Mouse (Mus musculus): ENCODE results near the gene Fabp3. TPM values are rescaled to one million over a fixed set of nuclear protein-coding genes. Genes with fewer than 3 reads are reported as not detected.

The Fabp3 gene
- total RNA-seq, 2 experiments from 2014 or later, result 646 to 1,026 TPM

DNA sequence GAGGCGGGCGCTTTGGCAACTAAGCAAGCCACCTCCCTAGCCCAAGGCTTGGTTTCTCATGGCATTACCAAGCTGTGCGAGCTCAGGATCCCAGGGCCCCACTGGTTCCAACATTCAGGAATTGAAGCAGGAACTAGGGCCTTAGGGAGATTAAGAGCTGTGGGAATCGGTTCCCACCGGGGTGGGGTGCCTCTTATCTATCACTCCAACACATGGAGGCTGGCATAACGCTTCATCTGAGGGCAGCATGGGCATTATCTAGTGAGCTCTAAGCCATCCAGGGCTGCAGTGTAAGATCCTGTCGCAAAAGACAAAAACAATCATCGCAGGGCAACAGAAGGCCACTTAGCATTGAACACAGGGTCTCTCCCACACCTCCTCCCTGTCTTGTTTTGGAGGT is 13.9 kb upstream of the Fabp3 start:
- no peak for DNase-seq

DNA sequence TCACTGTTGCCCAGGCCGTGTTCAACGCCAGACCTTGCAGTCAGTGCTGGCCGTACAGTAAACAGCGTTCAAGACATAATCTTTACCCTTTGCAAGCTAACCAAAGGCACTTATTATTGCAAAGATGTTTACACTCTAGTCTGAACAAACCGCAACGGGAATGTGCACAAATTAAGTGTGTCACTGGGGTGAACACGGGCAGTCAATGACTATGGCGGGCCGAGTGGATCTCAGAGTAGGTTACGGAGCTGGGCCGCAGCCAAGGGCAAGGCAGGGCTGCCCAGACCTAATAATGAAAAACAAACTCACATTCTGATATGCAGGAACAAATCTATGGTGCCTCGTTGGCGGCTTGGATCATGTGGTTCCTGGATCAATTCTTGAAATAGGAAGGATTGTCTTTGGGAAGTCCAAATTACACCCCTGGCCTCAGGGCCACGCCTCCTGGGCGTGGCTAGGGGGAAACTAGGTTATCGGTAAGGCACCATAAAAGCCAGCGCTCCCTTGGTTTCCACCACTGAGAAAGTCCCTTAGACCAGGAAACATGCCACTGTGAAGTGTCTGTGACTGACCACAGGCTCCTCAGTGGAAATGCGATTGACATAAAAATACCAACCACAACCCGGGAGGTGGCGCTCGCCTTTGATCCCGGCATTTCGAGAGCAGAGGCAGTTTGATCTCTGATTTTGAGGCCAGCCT is 13.2 kb upstream of the Fabp3 start:
- DNase-seq, result no peak

DNA sequence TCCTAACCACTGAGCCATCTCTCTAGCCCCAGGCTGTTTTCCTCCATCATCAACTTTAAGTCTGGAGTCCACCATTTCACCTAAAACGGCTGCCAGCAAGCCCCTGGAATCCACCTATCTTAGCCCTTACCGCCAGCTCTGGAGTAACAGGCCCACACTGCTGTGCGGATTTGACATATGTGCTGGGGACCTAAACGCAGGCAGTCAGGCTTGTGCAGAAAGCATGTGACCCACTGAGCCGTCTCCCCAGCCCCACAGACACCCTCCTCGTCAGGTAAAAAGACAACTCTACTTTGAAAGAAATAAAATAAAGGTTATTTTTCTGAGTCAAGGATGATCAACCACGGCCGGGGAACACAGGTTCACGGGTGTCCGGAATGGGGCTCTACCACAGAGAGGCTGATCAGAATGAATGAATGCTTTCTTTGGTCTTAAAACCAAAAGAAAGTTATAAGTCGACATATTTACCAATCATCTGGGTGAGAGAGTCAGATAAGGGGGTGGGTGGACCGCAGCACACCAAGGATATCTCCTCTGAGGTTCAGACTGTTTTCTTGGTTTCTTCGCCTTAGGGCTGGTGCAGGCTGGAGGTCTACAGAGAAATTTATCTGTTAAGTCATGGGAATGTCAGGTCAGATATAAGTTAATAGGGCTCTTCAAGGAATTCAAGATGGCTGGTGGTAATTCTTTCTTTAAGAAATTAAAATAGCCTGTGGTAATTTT is 12.0 kb upstream of the Fabp3 start:
- no peak for DNase-seq

DNA sequence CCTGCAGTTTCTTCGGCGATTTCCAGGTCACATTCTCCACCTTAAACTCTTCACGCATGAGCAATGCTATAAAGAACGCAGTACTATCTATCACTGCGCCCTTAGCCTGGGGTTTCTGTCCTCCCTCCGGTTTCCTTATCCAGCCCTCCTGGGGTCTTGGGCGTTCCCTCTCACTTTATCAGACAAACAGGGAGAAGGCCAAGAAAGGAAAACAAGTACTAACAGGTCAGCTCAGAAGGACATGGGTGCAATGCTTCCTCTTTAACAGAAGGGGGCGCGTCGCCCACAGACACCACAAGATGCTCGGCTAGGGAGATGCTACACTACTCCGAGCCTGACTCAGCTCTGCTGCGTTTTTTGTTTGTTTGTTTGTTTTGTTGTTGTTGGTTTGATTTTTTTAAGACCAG is 11.3 kb upstream of the Fabp3 start:
- no peak for DNase-seq

DNA sequence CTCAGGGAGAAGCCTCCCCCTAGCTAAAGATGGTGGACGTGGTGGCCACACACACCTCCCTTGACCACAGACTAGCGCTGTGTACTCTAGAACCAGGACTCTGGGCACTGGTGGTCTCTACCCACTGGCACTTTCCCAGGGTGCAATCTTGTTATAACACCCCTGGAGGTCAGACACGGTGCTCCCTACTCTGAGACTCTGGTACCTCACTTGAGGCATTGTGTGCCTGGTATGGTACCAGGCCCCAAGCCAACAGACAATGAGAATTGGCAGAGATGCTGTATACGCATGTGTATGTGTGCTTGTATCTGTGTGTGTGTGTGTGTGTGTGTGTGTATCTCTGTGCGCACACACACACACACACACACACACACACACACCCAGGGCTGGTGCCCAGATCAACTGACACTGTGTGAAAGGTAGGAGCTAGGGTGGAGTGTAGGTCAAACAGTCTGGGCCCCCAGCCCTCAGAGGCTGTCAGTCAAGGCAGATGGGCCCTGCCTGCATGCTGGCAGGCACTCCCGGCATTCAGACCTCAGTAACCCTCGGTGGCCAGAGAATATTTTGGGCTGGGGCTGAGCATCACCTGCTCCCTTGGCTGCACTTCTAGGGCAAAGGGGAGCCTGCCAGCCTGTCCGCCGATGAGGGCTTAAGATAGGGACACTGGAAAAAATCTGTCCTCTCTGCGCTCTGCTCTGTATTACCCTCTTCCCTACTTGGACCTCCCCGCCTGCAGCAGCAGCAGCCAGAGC is 9.3 kb upstream of the Fabp3 start:
- peak; percentile 88 for DNase-seq

DNA sequence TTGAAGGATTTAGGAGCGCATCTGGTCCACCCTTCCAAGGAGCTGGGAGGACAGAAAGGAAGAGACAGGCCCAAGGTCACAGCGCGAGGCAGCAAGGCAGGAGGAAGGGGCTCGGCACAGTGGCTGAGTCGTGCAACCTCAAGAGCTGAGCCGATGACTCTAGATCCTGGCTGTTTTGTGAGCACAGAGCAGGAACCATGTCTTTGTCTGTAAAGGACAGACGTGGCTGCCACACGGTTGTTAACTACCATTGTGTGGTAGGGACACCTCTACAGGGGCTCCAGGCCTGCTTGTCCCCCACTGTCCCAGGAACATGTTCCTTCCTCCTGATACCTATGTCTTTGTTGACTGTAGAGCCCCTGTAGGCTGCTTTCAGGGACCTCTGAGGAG is 8.8 kb upstream of the Fabp3 start:
- no peak for DNase-seq

DNA sequence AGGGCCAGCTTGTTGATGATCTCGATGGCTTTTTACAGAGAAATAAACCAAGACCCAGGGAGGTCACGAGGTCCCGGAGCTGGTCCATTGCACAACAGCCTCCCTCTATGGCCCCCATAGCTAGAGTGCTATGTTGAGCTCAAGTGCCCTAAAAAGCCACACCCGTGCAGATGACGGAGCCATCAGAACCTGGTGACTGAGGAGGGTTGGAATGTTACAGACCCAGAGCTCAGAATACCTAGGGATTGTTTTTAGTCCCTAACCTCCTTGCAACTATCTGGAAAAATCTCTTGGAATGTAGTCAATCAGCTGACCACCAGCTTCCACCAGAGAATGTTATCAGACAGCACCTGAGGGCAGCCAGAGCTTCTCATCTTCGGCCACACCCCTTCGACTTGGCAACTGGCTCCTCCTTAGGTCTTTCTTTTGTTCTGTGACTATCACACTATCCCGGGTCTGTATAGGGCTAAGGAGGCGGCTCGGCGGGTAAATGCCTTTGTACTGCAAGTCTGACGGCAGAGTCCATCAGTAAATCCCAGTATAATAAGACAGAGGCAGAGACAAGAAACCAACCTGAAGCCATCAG is 6.0 kb upstream of the Fabp3 start:
- no peak for DNase-seq

DNA sequence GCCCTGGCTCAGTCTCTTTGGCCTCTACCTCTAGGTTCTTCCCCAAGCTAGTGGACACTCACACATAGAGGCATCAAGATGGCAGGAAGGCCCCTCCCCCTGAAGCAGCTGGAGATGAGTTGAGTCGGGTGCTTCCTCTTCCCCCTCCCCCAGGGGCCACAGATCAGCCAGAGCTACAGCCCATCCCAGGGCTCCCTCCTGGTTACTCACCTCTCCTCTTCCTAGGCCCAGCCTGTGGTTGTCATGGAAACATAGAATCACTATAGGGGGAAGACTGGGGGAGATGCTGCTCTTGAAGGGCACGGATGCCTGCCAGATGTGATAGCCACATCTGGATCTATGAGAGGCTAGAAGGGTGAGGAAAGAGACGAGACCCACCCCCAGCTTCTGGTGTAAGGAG is 3.6 kb upstream of the Fabp3 start:
- DNase-seq, result no peak

DNA sequence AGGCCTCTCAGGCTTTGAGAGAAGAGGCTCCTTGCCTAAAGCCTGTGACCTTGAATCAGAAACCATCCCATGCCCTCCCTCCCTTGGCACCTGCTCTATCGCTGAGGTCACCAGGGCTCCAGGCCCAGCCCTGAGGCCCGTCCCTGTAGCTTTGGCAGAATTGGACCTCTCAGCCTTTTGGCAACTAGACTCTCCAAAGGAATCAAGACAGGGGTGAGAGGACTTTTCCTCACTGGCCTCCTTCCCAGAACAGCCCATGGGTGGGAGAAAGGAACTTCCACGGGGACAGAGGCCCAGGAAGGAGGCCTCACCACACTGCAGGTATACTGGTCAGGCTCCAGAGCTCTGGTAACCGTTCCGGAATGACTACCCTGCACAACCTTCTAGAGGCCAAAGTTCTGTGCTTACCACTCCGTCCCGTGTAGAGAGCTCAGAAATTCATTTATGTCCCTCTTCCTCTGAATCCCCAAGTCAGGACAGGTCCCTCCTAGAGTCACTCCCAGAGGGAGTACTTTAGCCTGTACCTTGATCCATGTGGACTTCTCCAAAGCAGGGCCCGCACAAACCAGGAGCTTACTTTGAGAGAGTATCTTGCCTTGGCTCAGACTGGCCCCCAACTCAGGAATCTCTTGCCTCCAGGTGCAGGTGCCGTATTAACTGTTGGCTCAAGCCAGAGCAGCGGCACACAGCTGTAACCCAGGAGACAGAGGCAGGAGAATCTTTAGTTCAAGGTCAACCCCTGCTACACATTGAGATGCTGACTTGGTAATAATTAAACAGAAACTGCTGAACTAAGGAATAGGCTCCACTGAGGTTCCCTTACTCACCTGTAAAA is 1.4 kb upstream of the Fabp3 start:
- DNase-seq, result peak; percentile 80

DNA sequence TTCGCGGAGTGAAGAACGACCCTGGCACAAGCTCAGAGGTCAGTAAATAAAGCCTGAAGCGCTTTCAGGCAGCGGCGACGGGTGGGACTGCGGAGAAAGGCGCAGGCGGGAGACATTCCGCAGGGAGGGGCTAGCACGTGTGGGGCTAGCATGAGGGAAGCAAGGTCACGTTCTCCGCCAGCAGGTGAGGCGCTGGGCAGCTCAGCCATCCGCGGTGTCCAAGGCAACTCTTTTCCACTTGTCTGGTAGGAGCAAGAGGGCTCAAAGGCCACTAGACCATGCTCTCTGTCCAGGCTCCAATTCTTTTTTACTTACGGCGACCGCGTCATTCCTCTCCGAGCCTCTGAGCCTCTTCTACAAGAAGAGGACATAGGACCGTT is 554 bp upstream of the Fabp3 start:
- DNase-seq, result peak; percentile 50

DNA sequence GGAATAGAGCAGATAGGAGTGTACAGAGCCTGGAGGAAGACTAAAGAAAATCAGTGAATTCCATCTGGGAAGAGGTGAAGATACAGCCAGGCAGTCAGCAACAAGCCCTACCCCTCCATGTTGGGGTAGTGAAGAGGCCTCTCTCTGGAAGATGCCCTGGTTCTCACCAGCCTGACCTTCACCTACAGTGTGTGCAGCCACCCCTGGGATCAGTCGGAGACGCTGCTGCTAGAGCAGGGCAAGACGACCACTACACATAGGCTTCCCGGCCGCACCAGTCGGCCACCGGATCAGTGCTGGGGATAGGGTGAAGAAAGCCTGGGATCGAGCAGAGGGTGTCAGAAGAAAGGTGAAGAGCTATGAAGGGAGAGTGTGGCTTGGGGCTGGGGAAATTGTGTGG is 859 bp downstream of the Fabp3 start:
- no peak for DNase-seq

DNA sequence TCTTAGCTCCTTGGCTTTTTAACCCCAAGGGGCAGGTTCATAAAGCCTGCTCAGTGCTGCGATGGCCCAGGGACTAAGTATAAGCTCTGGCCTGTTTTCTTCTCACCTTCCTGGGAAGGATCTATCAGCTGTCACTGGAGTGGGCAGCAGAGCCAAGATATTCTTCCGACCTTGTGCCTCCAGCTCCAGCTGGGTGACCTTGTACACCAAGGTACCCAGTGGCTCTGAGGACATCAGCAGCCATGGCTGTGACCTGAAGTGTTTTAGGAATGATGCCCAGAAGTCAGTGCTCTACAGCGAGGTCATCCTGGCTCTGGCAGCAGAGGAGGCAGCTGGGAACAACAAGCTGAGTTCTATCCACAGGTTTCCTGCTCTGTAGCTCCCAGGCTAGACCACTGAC is 4.1 kb downstream of the Fabp3 start:
- peak; percentile 47 for DNase-seq

DNA sequence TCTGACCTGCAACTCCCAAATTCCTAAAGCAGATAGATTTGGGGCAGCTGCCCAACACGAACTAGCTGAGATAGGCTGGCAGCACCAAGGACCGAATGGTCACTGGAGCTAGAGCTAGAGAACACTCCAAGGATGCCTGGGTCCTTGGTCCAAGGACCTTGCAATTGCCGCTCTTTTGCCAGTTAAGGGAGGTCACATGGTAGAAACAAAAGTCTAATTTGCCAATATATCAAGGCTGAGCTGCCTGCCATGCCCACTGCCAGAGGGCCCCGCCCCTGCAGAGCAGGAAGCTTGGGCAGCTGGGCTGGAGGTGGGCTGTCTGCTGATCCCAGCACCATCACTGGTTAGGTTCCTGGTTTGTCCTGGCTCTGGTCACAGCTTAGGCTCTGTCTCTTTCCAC is 5.2 kb downstream of the Fabp3 start:
- no peak for DNase-seq

DNA sequence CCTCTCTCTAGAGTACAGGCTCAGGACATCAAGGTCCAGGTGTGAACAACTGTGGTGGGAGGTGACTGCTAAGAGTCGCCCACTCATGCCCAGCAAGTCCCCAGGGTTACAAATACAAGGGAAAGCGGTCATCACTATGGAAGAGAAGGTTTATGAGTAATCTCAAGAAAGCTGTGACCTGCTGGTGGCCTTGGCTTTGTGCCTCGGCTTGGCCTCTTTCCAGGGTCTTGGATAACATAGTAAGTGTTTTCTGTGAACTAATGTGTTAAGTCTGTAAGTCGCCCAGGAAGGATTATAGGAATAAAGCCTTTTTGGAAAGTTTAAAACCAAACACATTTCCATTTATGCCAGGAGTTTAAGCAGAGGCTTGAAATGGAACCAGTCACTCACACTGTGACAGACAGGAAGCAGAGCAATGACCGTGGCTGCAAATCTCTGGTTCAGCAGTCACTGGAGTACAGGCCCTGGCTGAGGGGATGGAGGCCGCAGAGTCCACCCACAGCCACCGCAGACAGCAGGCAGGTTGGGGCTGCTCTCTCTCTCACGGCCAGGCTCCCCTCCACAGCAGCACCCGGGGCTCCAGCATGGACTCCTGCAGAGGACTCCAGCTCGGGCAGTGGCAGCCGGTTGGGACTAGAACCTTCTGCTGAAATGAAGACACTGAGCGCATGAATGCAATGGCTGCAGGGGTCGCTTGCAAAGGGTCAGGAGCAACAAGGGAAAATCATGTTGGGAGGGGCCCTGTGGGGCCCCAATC is 7.6 kb downstream of the Fabp3 start:
- no peak for DNase-seq

DNA sequence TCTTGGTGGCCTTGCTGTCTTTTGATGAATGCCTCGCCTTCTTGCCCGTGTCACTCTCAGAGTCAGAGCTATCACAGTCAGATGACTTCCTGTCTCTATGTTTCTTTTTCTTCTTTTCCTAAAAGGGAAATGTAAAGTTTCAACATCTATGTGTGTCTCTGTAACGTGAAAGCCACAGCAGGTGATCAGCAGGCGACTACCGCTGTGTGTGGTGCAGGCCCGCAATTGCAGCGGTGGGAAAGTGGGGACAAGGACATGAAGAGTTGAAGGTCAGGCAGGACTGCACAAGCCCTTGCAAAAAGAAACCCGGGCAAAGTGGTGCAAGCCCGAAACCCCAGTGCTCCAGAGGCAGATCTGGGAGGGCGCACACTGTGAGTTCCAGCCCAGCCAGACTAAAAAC is 8.3 kb downstream of the Fabp3 start:
- DNase-seq, result no peak

DNA sequence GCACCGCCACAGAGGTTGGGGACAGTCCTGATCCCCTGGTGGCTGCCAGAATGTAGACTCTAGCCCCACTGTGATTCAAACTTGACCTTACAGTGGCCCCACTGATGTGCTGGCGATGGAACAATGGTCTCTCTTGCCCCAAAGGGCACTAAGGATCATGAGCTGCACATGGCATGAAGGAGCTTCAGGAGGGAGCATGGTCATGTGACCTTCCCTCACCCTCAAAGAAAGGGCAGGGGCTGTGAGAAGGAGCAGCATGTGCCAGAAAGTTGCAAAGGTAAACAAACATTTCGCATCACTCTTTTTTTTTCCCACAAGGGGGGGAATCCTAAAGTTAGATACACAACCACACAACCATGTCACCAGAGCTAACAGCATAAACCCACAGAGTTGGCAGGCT is 9.7 kb downstream of the Fabp3 start:
- no peak for DNase-seq

DNA sequence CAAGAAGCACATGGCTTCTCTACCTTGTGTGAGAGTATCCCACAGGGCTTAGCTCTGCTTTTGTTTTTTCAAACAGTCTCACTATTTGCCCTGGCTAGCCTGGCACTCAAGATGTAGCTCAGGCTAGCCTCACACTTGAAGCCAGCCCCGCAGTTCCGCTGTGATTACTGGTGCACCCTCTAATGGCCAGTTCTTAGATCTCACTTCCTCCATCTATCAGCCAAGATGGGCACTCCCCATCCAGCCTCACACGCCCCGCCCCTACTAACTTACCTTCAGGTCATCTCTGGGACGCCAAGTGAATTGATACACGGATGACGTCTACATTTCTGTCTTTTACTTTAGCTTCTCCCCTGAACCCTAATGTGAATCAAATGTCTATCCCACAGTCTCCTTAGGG is 11.2 kb downstream of the Fabp3 start:
- no peak for DNase-seq

DNA sequence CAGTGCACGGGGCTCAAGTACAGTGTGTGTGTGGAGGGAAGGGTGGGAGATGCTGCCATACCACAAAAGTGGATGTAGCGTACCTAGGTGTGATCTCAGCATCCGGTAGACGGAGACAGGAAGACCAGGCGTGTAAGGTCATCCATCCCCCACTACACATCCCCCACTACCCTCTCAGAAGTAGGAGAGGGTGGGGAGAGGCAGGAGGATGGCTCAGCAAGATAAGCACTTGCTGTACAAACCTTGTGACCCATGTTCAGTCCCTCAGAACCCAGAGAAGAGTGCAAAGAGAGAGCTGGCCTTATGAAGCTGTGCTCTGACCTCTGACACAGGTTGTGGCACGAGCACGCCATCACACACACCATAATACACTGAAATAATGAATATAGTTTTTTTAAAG is 13.2 kb downstream of the Fabp3 start:
- DNase-seq, result no peak

DNA sequence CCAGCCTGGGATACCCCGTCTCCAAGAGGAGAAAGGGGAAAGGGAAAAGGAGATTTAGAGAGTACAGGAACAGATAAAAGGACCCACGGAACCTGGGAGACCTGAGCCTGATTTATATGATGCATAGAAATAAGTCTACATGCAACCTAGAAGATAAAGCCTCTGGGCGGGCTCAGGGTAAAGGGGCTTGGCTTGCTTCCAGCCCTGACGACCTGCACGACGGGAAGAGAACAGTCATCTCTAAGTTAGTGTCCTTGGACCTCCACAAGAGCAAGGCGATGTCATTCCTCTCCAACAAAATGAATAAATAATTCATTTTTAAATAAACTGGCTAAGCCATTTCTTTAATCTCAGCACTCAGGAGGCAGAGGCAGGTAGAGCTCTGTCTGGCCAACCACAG is 14.2 kb downstream of the Fabp3 start:
- no peak for DNase-seq

DNA sequence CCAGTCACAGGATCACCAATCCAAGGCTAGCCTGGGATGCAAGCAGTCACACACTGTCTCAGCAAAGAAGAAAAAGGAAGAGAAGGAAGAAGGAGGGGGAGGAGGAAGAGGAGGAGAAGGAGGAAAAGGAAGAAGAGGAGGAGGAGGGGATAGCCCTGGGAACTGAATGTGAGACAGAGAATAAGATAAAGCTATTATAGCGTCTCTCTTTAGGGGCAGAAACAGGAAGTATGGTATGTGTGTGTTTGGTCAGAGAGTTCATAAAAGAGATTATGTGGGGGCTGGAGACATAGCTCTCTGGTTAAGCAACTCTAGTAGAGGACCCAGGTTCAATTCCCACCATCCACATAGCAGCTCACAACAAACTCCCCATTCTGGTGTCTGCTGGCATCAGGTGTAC is 14.8 kb downstream of the Fabp3 start:
- DNase-seq, result no peak

DNA sequence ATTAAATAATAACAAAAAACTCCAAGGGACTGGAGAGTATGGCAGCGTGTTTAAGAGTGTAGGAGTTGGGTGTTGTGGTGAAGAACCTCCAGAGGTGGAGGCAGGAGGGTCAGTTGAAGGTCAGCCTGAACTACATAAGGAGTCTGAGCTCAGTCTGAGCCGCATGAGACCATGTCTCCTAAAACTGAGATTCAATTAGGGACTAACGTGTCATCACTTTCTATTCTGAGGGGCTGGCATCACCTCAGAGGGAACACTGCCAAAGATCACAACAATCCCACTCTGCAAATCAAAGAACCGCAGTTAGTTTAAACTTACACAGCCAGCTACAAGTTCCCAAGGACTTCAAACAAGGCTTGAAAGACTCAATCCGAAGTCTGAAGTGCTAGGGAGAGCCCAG is 15.2 kb downstream of the Fabp3 start:
- DNase-seq, result no peak

All from gastrocnemius, postnatal 25 days (tissue).